Mouse (Mus musculus): ENCODE measurements at regions not wholly inside any gene's neighbourhood (a gene's known extent, or its start where the extent isn't known, plus 50 kb on each side); places are given as distances from the start of the nearest gene placed in this dataset.
"Not testable (repeated sequence)": the region's sequence is repeated elsewhere in the genome, so short reads cannot be mapped to it uniquely, and the experiment has no call there.

DNA sequence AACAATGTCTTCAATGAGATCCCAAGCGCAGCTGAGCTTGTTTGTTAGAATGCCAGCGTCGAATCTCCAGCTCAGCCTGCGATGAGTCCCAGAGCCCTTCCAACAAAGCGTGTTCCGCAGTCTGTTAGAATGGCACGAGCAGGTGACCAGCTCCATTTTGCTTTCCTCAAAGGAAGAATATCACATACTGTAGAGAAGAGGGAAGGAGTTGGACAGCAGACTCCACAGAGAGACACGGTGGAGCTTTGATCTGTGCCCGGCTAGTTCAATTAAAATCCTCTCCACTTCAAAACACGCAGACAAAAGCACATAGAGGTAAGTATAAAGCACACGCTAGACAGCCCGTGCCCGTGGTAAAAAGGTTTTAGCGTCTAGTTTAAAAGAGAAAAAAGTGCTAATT lies 265.8 kb downstream of the Fgf9 start:
- no peak for DNase-seq (ENCODE audit: low spot score in 2 of 2)

DNA sequence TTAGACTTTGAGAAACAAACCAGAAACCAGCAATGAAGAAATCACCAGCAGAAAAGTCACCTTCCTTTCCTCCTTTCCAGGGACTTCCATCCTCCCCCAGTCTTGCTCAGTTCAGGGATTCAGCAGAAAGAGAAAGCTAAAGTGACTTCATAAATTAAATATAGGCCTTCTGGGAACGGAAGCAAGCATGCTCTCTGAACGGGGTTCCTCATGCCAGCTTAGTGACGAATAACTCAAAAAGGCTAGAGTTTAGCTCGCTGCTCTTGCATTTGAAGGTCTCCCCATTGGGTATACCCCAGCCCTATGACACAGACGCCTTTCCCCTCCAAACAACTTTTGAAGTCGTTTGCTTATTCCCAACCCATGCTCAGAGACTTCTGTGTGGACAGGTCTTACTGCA lies 252.8 kb downstream of the Fgf9 start:
- DNase-seq (ENCODE audit: low spot score in 2 of 2): no peak

GRCm38 (mm10) chr14:58322461-58322860 lies 252.1 kb downstream of the Fgf9 start:
- no peak for DNase-seq (ENCODE audit: low spot score in 2 of 2)

DNA sequence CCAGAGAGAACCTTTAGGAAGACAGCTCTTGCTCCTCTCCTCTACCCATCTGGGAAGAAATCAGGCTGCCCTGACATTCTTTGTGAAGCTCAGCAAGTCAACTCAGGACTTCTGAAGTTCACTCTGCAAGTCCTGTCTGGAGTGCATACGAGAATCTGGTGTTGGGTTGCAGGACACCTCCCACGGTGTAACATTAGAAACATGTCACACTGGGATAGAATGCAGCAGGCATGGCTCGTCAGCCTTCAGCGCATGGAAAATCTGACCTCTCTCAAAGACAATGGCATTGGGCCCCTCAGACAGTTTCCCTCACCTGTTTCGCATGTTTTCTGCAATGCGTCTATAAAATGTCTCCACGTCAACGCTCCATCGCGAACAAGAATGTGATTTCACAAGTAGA lies 251.5 kb downstream of the Fgf9 start:
- DNase-seq (ENCODE audit: low spot score in 2 of 2): no peak

GRCm38 (mm10) chr14:58321234-58321633 lies 250.9 kb downstream of the Fgf9 start:
- peak in 1 of 2 experiments; percentile 28 for DNase-seq (ENCODE audit: low spot score in 2 of 2)

DNA sequence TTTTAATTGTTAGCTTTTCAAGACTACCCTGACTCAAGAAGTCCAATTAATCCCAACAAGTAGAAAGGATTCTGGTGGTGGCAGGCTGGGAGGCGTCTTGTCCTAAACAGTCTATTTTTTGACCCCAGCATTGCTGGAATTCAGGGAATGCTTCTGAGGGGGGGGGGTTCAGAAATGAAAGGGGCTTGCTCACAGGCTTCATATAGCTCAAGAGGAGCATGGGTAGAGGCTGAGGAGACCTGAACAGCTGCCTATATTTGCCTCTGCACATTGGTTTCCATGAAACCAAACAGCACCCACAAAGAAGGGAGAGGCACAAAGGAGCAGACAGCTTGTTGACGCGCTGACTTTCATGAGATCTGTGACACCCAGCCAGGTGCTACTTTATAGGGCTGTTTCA lies 247.3 kb downstream of the Fgf9 start:
- no peak for DNase-seq (ENCODE audit: low spot score in 2 of 2)

- DNase-seq (ENCODE audit: low spot score in 2 of 2): peak in 1 of 2 experiments; percentile 20
These were observed 246.9 kb downstream of the Fgf9 start for GRCm38 (mm10) chr14:58317231-58317630.

DNA sequence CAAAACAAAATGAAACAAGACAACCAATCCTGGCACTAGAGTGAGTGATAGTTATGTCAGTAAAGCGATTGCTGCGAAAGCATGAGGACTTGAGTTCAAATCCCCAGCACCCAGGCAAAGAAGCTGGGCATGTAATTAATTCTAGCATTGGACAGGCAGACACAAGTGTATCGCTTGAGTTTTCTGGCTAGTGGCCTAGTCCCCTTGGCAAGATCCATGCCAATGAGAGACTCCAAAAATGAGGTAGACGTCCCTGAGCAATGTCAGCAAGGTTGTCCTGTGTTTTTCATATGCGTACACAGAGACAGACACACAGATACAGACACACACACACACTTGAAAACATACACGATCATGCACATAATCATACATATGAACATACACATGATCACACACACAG lies 237.3 kb downstream of the Fgf9 start:
- no peak for DNase-seq (ENCODE audit: low spot score in 2 of 2)

- no peak for DNase-seq (ENCODE audit: low spot score in 2 of 2)
These were observed 236.6 kb downstream of the Fgf9 start for GRCm38 (mm10) chr14:58306832-58307521.

DNA sequence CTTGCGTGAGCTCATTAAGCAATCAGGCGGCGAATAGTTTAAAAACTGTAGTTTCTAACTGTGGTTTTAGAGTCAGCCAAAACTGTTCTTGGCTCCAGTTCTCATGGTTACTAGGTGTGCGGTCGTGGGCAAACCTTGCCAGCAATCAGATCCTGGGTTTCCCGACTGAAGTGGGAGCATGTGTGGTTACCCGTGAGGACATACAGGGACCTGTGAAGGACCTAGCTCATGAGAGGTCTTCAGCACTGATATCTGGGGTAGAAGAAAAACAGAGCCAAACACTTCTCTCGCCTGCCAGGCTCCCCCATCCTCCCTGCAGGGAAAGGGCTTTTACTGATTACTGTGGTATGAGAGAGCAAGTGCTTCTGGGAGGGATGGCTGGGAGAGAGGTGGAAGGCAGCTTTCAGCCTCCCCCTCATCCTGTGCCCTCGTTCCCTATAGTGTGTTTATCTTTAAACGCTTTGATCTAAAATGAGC lies 230.1 kb downstream of the Fgf9 start:
- no peak for DNase-seq (ENCODE audit: low spot score in 2 of 2)

GRCm38 (mm10) chr14:58286007-58286525 lies 215.7 kb downstream of the Fgf9 start:
- no peak for DNase-seq (ENCODE audit: low spot score in 2 of 2)

DNA sequence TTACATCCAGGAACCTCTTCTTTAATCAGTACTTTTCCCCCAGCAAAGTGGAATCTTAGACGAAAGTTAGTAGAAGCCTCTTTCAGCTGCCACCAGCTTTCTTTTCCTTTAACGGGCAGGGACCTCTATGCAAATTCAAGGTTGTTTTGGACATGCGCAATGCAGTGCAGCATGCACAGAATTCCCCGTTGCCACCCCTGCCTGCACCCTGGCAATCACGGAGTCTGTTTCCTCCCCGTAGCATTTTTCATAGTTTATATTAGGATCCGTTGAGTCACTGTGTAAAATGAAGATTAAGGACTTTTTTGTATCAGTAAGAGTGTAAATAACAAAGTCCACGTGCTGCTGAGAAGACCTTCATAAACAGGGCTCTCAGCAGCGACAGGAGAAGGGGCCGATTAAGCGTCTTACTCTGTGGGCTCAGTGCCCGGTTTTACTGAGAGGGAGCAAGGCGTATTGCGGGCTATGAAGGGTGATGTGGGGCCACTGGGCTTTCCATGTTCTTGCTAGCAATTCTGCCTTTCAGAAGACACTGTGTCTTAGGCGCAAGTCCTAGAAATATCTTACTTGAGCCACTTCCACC lies 212.5 kb downstream of the Fgf9 start:
- no peak for DNase-seq (ENCODE audit: low spot score in 2 of 2)

DNA sequence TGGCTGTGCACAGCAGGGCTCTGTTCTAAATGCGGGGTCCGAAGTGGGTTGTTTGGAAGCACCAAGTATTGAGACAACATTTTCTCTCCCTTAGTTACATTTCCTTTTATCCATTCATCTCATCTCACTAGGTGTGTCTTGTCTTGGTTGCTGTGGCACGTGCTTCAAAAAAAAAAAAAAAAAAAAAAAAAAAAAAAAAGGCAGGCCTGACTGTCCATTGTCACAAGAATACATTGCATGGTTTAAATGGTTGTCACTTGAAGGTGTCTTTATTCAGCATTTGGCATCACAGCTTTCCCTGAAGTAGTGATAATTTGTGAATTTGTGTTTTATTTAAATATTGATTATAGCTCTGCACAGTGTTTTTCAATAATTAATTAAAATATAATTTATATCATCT lies 211.9 kb downstream of the Fgf9 start:
- DNase-seq (ENCODE audit: low spot score in 2 of 2): no peak

DNA sequence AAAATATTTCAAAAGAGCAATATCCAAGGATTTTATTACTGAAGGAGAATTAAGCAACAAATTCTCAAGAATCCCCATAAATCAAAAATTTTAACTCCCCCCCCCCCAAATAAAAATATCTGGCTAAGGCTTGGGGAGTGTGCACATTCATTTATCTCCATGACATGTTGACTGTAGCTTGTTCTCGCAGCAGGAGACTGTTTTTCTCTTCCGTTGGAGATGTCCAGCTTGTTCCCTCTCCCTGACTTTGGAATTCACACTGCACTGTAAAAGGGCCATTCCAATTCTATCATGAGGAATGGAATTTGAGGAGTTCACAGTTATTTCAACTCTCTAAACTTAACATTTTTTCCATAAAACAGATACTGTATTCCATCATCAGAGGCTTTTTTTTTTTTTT lies 204.1 kb downstream of the Fgf9 start:
- not testable (repeated sequence) for DNase-seq (ENCODE audit: low spot score in 2 of 2)

DNA sequence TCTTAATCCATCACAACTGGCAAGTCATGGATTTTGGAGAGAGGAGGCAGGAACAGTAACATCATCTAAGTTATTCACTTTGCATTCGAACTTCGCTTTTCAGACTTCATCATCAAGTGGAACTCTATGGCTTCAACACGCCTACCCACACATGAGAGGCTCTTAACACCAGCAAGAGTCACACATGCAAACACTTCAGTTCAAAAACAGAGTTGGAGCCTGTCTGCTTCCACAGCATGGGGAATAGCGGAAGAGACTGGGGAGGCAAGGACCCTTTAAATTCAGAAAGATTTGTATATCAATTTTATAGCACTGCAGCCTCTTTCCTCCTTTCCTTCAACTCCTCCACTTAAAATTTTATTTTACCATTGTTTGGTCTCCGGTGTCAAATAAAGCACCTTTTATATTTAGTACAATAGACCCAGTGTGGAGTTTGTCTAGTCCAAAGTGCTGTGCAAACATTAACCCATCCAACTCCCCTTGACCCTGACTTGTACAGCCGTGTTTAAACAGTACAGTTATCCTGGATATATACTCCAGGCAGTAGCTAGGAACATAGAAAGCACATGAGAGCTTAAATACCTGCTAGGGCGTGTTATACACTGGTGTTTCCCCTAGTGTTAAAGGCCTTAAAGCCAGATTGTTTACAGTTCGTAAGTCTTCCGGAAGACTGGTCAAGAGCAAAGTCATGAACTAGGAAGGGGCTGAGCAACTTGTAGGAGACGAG lies 203.5 kb downstream of the Fgf9 start:
- DNase-seq (ENCODE audit: low spot score in 2 of 2): no peak

DNA sequence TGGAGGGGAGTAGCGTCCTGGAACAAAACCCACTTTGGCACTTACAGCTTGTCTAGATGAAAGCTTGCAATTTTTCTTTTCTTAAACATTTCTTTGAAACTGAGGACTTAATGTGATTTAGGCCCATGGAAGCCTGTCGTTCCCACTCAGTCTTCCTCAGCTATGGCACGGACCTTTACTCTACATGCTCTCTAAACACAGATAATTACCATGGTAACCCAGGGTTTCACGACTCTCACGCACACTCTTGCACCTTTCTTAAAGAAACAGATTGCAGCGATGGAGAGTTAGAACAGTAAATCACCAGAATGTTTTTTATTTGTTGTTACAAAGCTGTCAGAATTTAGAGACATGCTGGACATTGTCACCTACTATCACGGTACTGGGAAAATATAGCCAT lies 195.0 kb downstream of the Fgf9 start:
- no peak for DNase-seq (ENCODE audit: low spot score in 2 of 2)

GRCm38 (mm10) chr14:58264401-58264800 lies 194.1 kb downstream of the Fgf9 start:
- no peak for DNase-seq (ENCODE audit: low spot score in 2 of 2)

- peak in 1 of 2 experiments; percentile 12 for DNase-seq (ENCODE audit: low spot score in 2 of 2)
These were observed 183.1 kb downstream of the Fgf9 start for GRCm38 (mm10) chr14:58253369-58253968.

DNA sequence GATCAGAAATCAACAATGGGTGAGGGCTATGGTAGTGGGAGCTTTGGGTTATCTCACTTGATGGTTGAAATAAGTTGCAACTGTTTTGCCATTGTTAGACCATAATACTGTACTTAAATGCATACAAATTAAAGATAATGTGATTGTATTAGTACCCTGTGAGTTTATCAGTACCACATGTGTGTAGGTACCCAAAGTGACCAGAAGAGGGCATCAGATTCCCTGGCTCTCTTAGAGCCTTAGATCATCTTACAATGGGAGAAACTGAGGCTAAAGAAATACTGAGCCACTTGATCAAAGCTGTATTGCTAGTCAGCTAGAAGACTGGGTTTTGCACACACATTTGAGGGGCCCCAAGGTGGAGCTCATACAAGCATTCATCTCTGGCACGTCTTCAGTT lies 155.5 kb downstream of the Fgf9 start:
- no peak for DNase-seq (ENCODE audit: low spot score in 2 of 2)

- no peak for DNase-seq (ENCODE audit: low spot score in 2 of 2)
These were observed 154.1 kb downstream of the Fgf9 start for GRCm38 (mm10) chr14:58224419-58224818.

- no peak for DNase-seq (ENCODE audit: low spot score in 2 of 2)
These were observed 138.1 kb downstream of the Fgf9 start for GRCm38 (mm10) chr14:58208401-58208800.

GRCm38 (mm10) chr14:58202607-58203295 lies 132.4 kb downstream of the Fgf9 start:
- DNase-seq (ENCODE audit: low spot score in 2 of 2): no peak

All from spleen, postnatal 10 days (tissue).